Mouse (Mus musculus): ENCODE data around the gene Sf3a2. TPM values are rescaled to one million over a fixed set of nuclear protein-coding genes. Genes with fewer than 3 reads are reported as not detected.

Sf3a2 gene
- polyA plus RNA-seq, 1 experiment from 2014 or later, result 53.5 TPM

DNA sequence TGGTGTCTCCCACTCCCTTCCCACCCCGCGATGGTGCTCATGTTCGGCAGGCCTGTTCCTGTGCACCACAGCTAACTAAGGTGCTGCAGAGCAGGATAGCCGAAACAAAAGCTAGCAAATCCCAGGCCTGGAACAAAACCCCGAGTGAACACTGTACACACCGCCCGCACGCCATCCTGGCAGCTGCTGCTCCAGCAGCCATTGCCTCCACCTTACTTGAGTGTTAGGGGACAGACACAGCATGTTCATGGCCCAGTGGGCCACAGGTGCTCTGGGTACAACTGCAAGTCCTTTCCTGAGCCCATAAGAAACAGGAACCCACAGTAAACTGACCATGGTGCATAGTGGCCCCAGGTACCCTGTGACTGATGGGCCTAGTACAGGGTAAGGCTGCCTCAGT is 3.2 kb upstream of the Sf3a2 start:
- peaks cover 73% of the 10 kb centered on the region for H3K36me3 ChIP-seq

DNA sequence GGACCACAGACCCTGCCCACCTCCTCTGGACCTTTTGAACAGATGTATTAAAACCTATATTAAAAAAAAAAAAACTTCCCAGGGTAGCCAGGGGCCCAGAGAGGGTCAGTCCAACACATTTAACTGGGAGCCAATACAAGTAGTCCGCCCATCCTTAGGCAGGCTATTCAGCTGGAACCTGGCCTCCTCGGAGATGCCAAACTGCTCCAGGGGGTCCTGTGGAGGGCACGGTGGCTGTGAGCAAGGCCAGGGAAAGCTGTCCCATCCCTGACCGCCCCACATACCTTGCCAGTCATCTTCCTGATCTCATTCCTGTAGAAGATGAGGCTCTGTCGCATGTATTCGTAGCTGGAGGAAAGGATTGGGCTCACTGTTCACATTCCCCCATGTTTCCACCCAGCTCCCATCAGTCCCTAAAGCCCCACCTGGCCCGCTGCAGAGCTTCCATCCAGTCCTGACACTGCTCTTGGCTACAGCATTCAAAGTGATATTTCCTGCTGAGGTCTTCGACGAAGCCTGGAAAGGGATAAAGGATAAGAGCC is 1.6 kb upstream of the Sf3a2 start:
- no peak for ATAC-seq
- peaks cover 57% of the 10 kb centered on the region for H3K4me1 ChIP-seq
- H3K9me3 ChIP-seq (replicated peaks), result no peaks in the 10 kb centered on the region
- peaks cover 73% of the 10 kb centered on the region for H3K36me3 ChIP-seq
- 85% methylated on average over 9 of the region's 9 CpGs for WGBS (ENCODE audit: insufficient replicate concordance)
- H3K4me3 ChIP-seq, result peak overlapping the region; percentile 87
- H3K27me3 ChIP-seq (replicated peaks), result no peaks in the 10 kb centered on the region
- peak overlapping the region; percentile 83 for H3K4me2 ChIP-seq
- peak overlapping the region; percentile 93 for H3K9ac ChIP-seq
- peak overlapping the region; percentile 97; the same call in 1 of the 2 replicates for H3K27ac ChIP-seq

More for the DNA sequence above, 3.2 kb upstream of the Sf3a2 start:
- no peak overlapping the region for H3K4me2 ChIP-seq
- H3K9ac ChIP-seq, result no peak overlapping the region
- peak overlapping the region; percentile 13 for H3K27ac ChIP-seq
- ATAC-seq, result no peak
- H3K4me1 ChIP-seq, result peaks cover 47% of the 10 kb centered on the region
- H3K27me3 ChIP-seq (replicated peaks), result no peaks in the 10 kb centered on the region
- no peaks in the 10 kb centered on the region for H3K9me3 ChIP-seq (replicated peaks)
- WGBS (ENCODE audit: insufficient replicate concordance), result 88% methylated on average over 8 of the region's 8 CpGs
- H3K4me3 ChIP-seq, result no peak overlapping the region

DNA sequence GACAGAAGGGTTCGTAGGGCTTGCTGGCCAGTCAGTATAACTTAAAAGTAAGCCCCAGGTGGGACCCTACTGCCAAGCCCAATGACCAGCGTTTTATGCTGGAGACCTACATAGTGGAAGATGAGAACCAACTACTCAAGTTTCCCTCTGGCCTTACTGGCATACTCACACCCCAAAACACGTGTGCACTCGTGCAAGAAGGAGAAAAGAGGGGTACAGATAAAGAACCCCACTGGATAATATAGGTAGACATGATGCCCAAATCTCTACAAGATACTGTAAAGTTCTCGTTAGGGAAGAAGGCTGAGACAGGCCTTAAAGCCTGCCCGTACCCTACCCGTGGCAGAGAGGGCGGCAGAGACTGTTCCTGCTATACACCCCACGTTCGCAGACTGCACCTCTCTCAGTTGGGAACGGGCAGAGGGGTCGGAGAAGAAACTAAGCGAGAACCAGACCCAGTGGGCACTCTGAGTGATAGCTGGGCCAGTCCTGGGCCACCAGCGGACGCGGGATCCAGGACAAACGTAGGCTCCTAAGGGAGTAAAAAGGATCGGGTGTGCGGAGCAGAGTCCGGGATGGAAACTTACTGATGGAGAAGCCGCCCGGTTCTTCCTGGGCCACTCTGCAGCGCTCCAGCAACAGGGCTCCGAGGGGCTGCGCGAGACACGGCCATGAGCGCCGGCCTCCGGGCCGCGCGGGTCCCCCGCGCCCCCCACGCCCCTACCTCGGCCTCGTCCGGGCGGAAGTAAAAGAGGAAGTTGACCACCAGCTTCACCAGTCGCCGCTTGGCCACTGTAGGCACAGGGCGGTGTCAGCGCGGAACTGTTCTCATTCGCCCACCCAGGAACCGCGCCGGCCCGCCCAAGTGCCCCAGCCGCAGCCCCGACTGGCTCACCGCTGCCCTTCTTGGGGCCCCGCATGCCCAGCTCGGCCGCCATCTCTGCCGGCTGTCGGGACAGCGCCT is 530 bp upstream of the Sf3a2 start:
- Histone ChIP-seq H3K9ac (peak overlapping the region; percentile 93), H3K9me3 (replicated peaks) (no peaks in the 10 kb centered on the region), H3K4me1 (peaks cover 46% of the 10 kb centered on the region), H3K27me3 (replicated peaks) (no peaks in the 10 kb centered on the region), H3K36me3 (peaks cover 73% of the 10 kb centered on the region), H3K27ac (peak overlapping the region; percentile 97), H3K4me3 (peak overlapping the region; percentile 87), H3K4me2 (peak overlapping the region; percentile 83)
- peak; percentile 59 for ATAC-seq
- WGBS (ENCODE audit: insufficient replicate concordance), result 1% methylated on average over 59 of the region's 59 CpGs

DNA sequence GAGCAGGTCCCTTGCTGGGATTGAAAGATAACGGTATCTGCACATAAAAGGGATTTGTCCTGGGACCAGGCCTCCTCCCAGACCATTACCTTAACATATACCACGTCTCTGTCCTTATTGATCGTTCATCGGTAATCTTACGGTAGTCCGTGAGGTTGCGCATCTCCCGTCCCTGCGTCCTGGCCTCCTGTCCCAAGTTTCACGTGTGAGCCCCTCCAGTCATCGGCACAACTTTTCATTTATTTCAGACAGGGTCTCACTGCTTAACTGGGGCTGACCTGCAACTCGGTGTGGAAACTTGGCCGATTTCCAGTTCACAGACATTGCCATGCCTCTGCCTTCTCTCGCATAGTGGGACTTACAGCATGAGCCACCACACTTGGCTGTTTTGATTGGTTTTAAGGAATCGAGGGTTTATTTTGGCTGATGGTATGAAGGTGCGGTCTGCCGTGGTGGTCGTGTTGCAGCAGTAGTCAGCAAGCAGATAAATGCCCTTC is 1.1 kb downstream of the Sf3a2 start:
- Histone ChIP-seq H3K9me3 (replicated peaks) (no peaks in the 10 kb centered on the region), H3K27me3 (replicated peaks) (no peaks in the 10 kb centered on the region), H3K4me2 (peak overlapping the region; percentile 83), H3K4me3 (peak overlapping the region; percentile 87), H3K9ac (peak overlapping the region; percentile 93), H3K36me3 (peaks cover 73% of the 10 kb centered on the region), H3K27ac (peak overlapping the region; percentile 97), H3K4me1 (peaks cover 42% of the 10 kb centered on the region)
- 1% methylated on average over 18 of the region's 18 CpGs for WGBS (ENCODE audit: insufficient replicate concordance)
- no peak for ATAC-seq

DNA sequence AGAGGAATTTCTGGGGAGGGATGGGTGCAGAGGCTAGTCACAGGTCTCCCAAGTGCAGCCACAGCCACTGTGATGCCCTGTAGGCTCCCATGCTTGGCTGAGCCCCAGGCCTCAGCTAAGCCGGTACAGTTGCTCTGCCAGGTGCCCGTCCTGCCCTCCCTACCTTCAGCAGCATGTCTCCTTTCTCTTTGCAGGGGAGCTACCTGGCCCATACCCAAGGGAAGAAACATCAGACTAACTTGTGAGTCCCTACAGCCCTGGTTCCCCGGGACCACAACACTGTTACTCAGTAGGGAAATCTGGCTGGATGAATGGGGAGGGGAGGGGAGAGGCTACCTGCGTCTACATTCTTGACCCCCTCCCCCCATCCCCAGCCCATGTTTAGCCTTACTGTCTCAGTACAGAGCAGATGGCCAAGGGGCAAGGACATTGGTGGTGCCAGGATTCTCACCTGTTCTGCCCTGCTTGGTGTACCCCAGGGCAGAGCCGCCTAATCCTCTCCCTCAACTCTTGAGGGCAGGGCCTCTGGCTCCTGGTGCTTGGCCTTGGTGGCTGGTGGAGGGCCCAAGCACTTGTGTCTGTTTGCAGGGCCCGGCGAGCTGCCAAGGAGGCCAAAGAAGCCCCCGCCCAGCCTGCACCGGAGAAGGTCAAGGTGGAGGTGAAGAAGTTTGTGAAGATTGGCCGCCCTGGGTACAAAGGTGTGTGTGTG is 4.4 kb downstream of the Sf3a2 start:
- H3K27me3 ChIP-seq (replicated peaks), result peaks cover 13% of the 10 kb centered on the region
- no peaks in the 10 kb centered on the region for H3K9me3 ChIP-seq (replicated peaks)
- no peak overlapping the region for H3K4me2 ChIP-seq
- no peak overlapping the region for H3K9ac ChIP-seq
- H3K4me1 ChIP-seq, result peaks cover 56% of the 10 kb centered on the region
- H3K27ac ChIP-seq, result peak overlapping the region; percentile 10; the same call in 1 of the 2 replicates
- no peak overlapping the region for H3K4me3 ChIP-seq
- ATAC-seq, result no peak
- H3K36me3 ChIP-seq, result peaks cover 59% of the 10 kb centered on the region
- 83% methylated on average over 10 of the region's 10 CpGs for WGBS (ENCODE audit: insufficient replicate concordance)

DNA sequence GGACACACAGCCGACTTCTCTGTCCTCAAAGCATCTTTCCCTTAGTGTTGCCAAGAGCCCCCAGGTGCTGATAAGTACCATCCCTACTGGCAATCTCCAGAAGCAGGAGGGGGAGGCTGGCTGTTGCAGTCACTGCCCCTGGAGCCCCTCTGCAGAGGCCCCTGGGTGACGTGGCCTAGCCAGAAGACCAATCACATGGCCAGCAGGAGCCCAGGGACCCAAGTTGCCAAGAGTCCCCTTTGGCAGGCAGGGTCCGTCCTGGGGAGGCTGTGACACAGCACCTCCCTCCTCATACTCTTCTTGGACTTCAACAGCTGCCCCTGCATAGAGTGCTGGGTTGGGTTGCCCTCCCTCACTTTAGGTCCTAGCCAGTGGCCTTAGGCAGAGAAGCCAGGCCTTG is 5.0 kb downstream of the Sf3a2 start:
- Histone ChIP-seq H3K9ac (no peak overlapping the region), H3K36me3 (peaks cover 59% of the 10 kb centered on the region), H3K4me3 (no peak overlapping the region), H3K4me1 (peaks cover 61% of the 10 kb centered on the region), H3K27ac (no peak overlapping the region), H3K27me3 (replicated peaks) (peaks cover 19% of the 10 kb centered on the region), H3K4me2 (no peak overlapping the region), H3K9me3 (replicated peaks) (no peaks in the 10 kb centered on the region)
- WGBS (ENCODE audit: insufficient replicate concordance), result 72% methylated on average over 3 of the region's 3 CpGs
- no peak for ATAC-seq

DNA sequence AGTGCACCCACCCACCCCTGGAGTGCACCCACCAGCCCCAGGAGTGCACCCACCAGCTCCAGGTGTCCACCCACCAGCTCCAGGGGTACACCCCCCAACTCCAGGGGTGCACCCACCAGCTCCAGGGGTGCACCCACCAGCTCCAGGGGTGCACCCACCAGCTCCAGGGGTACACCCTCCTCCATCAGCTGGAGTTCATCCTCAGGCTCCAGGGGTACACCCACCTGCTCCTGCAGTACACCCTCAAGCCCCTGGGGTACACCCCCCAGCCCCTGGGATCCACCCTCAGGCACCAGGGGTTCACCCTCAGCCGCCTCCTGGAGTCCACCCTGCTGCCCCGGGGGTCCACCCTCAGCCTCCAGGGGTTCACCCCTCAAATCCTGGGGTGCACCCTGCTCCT is 6.3 kb downstream of the Sf3a2 start:
- Histone ChIP-seq H3K36me3 (peaks cover 59% of the 10 kb centered on the region), H3K4me1 (peaks cover 72% of the 10 kb centered on the region), H3K4me3 (no peak overlapping the region), H3K9me3 (replicated peaks) (no peaks in the 10 kb centered on the region), H3K27me3 (replicated peaks) (peaks cover 33% of the 10 kb centered on the region), H3K27ac (no peak overlapping the region), H3K9ac (no peak overlapping the region), H3K4me2 (no peak overlapping the region)
- no peak for ATAC-seq
- WGBS (ENCODE audit: insufficient replicate concordance), result 95% methylated on average over 2 of the region's 2 CpGs

DNA sequence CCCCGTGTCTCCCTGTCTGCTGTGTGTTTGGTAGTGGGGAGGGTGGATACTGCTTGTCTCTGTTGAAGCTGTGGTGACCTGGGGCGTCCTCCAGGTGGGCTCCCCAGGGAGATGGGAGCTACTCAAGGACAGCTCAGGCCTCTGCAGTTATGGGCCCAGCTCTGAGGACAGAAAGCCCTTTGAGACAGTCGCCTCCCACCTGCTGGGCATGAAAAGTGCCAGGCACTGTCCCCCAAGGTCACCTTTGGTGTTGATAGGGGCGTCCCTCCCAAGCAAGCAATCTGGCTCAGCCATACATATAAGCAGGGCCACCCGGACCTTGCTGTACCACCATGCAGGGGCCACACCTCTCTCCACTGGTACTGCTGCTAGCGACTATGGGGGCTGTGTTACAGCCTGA is 6.9 kb downstream of the Sf3a2 start, which contains the start of gene Amh:
TSS of gene Amh (plus strand) at position 328 of the 400 bp plus-strand sequence.
- peaks cover 68% of the 10 kb centered on the region for H3K4me1 ChIP-seq
- peak within 1 kb of the TSS; percentile 26; the same call in 1 of the 2 replicates for H3K27ac ChIP-seq
- no peak for ATAC-seq
- no peaks in the 10 kb centered on the region for H3K9me3 ChIP-seq (replicated peaks)
- H3K27me3 ChIP-seq (replicated peaks), result peaks cover 38% of the 10 kb centered on the region
- 66% methylated on average over 6 of the region's 6 CpGs for WGBS (ENCODE audit: insufficient replicate concordance)
- H3K4me2 ChIP-seq, result peak within 1 kb of the TSS; percentile 88; the same call in 1 of the 2 replicates
- no peak within 1 kb of the TSS for H3K9ac ChIP-seq
- H3K4me3 ChIP-seq, result no peak within 1 kb of the TSS
- peaks cover 57% of the 10 kb centered on the region for H3K36me3 ChIP-seq

DNA sequence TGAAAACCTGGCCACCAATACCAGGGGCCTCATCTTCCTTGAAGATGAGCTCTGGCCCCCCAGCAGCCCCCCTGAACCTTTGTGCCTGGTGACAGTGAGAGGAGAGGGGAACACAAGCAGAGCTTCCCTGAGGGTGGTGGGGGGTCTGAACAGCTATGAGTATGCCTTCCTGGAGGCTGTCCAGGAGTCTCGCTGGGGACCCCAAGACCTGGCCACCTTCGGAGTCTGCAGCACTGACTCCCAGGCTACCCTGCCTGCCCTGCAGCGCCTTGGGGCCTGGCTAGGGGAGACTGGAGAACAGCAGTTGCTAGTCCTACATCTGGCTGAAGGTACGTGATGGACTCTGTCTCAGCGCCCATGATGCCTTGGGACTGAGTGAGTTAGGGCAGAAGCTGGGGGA is 7.3 kb downstream of the Sf3a2 start:
- ATAC-seq, result 0 out of 2 replicates have a peak, but pooled peaks have one; percentile 3
- peaks cover 68% of the 10 kb centered on the region for H3K4me1 ChIP-seq
- no peak overlapping the region for H3K9ac ChIP-seq
- peak overlapping the region; percentile 26; the same call in 1 of the 2 replicates for H3K27ac ChIP-seq
- H3K27me3 ChIP-seq (replicated peaks), result peaks cover 43% of the 10 kb centered on the region
- no peak overlapping the region for H3K4me3 ChIP-seq
- peaks cover 53% of the 10 kb centered on the region for H3K36me3 ChIP-seq
- WGBS (ENCODE audit: insufficient replicate concordance), result 84% methylated on average over 5 of the region's 5 CpGs
- no peak overlapping the region for H3K4me2 ChIP-seq
- H3K9me3 ChIP-seq (replicated peaks), result no peaks in the 10 kb centered on the region

DNA sequence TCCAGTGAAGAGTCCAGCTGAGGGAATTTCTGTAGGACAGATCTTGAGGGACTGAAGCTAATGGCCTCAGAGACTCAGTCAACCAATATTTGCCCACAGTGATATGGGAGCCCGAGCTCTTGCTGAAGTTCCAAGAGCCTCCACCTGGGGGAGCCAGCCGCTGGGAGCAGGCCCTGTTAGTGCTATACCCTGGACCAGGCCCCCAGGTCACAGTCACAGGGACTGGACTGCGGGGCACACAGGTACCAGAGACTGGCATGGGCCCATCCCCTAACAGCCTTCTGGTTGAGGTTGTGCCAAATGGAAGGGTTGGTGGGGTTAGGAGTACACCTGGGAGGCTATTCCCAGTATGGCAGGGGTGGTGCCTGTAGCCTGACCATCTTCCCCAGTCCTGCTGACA is 7.9 kb downstream of the Sf3a2 start:
- peak; percentile 63 for ATAC-seq
- Histone ChIP-seq H3K9ac (no peak overlapping the region), H3K27ac (0 out of 2 replicates have a peak overlapping the region, but pooled peaks have one; percentile 26), H3K4me1 (peaks cover 64% of the 10 kb centered on the region), H3K4me2 (peak overlapping the region; percentile 88; the same call in 1 of the 2 replicates), H3K27me3 (replicated peaks) (peaks cover 49% of the 10 kb centered on the region), H3K36me3 (peaks cover 47% of the 10 kb centered on the region), H3K9me3 (replicated peaks) (no peaks in the 10 kb centered on the region), H3K4me3 (no peak overlapping the region)
- WGBS (ENCODE audit: insufficient replicate concordance), result 17% methylated on average over 3 of the region's 3 CpGs

DNA sequence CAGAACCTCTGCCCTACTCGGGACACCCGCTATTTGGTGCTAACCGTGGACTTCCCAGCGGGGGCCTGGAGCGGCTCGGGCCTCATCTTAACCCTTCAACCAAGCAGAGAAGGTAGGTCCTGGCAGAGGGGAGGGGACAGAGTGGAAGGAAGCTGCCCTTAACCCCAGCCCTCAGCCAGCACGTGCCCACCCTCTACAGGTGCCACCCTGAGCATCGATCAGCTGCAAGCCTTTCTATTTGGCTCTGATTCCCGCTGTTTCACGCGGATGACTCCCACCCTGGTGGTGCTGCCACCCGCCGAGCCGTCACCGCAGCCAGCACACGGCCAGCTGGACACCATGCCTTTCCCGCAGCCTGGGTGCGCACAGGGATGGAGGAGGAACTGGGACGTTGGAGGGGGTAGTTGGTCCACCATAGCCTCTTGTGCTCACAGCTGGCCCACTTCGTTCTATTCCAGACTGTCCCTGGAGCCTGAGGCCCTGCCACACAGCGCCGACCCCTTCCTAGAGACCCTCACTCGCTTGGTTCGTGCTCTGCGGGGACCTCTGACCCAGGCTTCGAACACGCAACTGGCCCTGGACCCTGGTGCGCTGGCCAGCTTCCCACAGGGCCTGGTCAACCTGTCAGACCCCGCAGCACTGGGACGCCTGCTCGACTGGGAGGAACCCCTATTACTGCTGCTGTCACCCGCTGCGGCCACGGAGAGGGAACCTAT is 8.5 kb downstream of the Sf3a2 start:
- peaks cover 60% of the 10 kb centered on the region for H3K4me1 ChIP-seq

More for the DNA sequence above, 8.5 kb downstream of the Sf3a2 start:
- peaks cover 54% of the 10 kb centered on the region for H3K27me3 ChIP-seq (replicated peaks)
- peak overlapping the region; percentile 65 for H3K9ac ChIP-seq
- H3K4me2 ChIP-seq, result peak overlapping the region; percentile 88
- ATAC-seq, result no peak
- WGBS (ENCODE audit: insufficient replicate concordance), result 55% methylated on average over 34 of the region's 34 CpGs
- H3K36me3 ChIP-seq, result peaks cover 42% of the 10 kb centered on the region
- peak overlapping the region; percentile 56 for H3K4me3 ChIP-seq
- H3K9me3 ChIP-seq (replicated peaks), result no peaks in the 10 kb centered on the region
- peak overlapping the region; percentile 53; the same call in 1 of the 2 replicates for H3K27ac ChIP-seq

All from liver, embryonic 12.5 days (tissue).